8 mouse cellular contexts compared by ENCODE assay signal in the genomic region with DNA sequence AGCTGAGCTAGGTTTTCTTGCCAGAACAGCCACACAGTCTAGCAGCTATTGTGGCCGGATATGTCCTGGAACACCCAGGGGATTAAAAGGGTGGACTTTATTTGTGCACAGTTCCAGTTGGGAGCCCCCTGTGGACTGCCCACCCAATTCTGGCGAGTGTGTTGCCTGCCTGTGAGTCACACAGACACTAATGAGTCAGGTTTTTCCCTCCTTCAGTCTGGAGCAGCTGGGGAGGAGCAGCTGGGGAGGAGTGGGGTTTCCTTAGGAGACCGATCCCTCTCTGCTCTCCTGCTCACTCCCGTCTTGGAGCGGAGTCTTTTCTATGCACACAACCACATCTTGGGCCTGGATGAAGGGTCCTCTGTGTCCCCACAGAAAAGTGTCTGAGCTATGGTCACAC. TPM values are rescaled to one million over a fixed set of nuclear protein-coding genes. Genes with fewer than 3 reads are reported as not detected.
DNase-seq lines count a peak whose midpoint lies in the region; ATAC-seq and TF ChIP-seq lines count a peak whose summit lies in the region.

No protein-coding gene starts in this region.

- no peak for ATAC-seq in embryonic facial prominence, embryonic 13.5 days (ENCODE audit: insufficient number of reproducible peaks, insufficient read depth, low FRiP score, low TSS enrichment, low read depth)
- ATAC-seq in limb, embryonic 11.5 days (ENCODE audit: insufficient number of reproducible peaks, low FRiP score, low TSS enrichment, low read depth) = no peak

- H3K4me1 ChIP-seq in embryonic facial prominence, embryonic 13.5 days = peaks cover 60% of the 10 kb centered on the region
- H3K4me1 ChIP-seq in limb, embryonic 11.5 days (ENCODE audit: control insufficient read depth, insufficient read depth, low read length) = peaks cover 10% of the 10 kb centered on the region

- no peaks in the 10 kb centered on the region for H3K36me3 ChIP-seq in embryonic facial prominence, embryonic 13.5 days
- H3K36me3 ChIP-seq in limb, embryonic 11.5 days (ENCODE audit: control insufficient read depth, insufficient read depth, low read length) = 0 out of 2 replicates have a peak, but pooled peaks cover 3% of the 10 kb centered on the region

- WGBS in embryonic facial prominence, embryonic 13.5 days = 55% methylated on average over 5 of the region's 5 CpGs
- WGBS in limb, embryonic 11.5 days = 71% methylated on average over 5 of the region's 5 CpGs

- peak overlapping the region; percentile 86 for H3K27ac ChIP-seq in left cerebral cortex, adult 2 months
- peak overlapping the region; percentile 76 for H3K27ac ChIP-seq in embryonic facial prominence, embryonic 13.5 days
- H3K27ac ChIP-seq in limb, embryonic 11.5 days (replicated peaks; ENCODE audit: low read depth, low read length) = peak overlapping the region; percentile 66

- TF ChIP-seq CTCF in left cerebral cortex, adult 2 months (IDR thresholded peaks at IDR 0.05) = no peak

- H3K9ac ChIP-seq in embryonic facial prominence, embryonic 13.5 days = peak overlapping the region; percentile 36; the same call in 1 of the 2 replicates
- H3K9ac ChIP-seq in limb, embryonic 11.5 days (ENCODE audit: low read length) = peak overlapping the region; percentile 7; the same call in 1 of the 2 replicates

- no peak overlapping the region for H3K4me2 ChIP-seq in embryonic facial prominence, embryonic 13.5 days
- no peak overlapping the region for H3K4me2 ChIP-seq in limb, embryonic 11.5 days (ENCODE audit: low read depth, severe bottlenecking)

- no peaks in the 10 kb centered on the region for H3K9me3 ChIP-seq in embryonic facial prominence, embryonic 13.5 days
- H3K9me3 ChIP-seq in limb, embryonic 11.5 days (ENCODE audit: control insufficient read depth, low read length) = no peaks in the 10 kb centered on the region

- peak; percentile 42 to 48 for DNase-seq in left cerebral cortex, adult 2 months (ENCODE audit: extremely low spot score in 1 of 2, low spot score in 2 of 2)
- DNase-seq in left cerebral cortex, adult 11 months (ENCODE audit: low spot score) = no peak
- peak; percentile 70 to 77 for DNase-seq in heart, adult 9 months (ENCODE audit: low spot score in 2 of 2)
- DNase-seq in limb, embryonic 11.5 days (ENCODE audit: low spot score) = no peak
- no peak for DNase-seq in spleen, adult 12 weeks (ENCODE audit: low spot score)
- no peak for DNase-seq in urinary bladder, postnatal 25 days (ENCODE audit: low spot score)
- DNase-seq in T-cell, adult 2 months (ENCODE audit: low spot score) = no peak

- no peaks in the 10 kb centered on the region for H3K27me3 ChIP-seq in embryonic facial prominence, embryonic 13.5 days
- H3K27me3 ChIP-seq in limb, embryonic 11.5 days (ENCODE audit: control insufficient read depth, insufficient read depth, low read length) = no peaks in the 10 kb centered on the region

- H3K4me3 ChIP-seq in left cerebral cortex, adult 2 months = no peak overlapping the region
- no peak overlapping the region for H3K4me3 ChIP-seq in embryonic facial prominence, embryonic 13.5 days
- H3K4me3 ChIP-seq in limb, embryonic 11.5 days (ENCODE audit: low read depth, low read length) = no peak overlapping the region

- intact Hi-C loops in left cerebral cortex, adult 2 months (cut with DNase I) = no loop called here

RNA-seq across cellular contexts. Expression of gene Ankrd2, which starts 19.0 kb away (rescaled TPM):
- under 1 TPM in 1 of 2 experiments, not detected in 1; 0.42 TPM for total RNA-seq in left cerebral cortex, adult 2 months (2021)
- polyA plus RNA-seq in embryonic facial prominence, embryonic 13.5 days (2015; fragmentation: Nextera tagmentation; extraction: Ambion mirVana) = 0.25 and 0.31 TPM in 2 replicates
- 0.31 and 0.92 TPM in 2 replicates for polyA plus RNA-seq in limb, embryonic 11.5 days (2014; fragmentation: Nextera tagmentation; extraction: Ambion mirVana)

RNA-seq across cellular contexts. Expression of gene Hoga1, which starts 28.6 kb away (rescaled TPM):
- total RNA-seq in left cerebral cortex, adult 2 months (2021) = 1 to 10 TPM; 4.1 to 4.2 TPM
- polyA plus RNA-seq in embryonic facial prominence, embryonic 13.5 days (2015; fragmentation: Nextera tagmentation; extraction: Ambion mirVana) = 1.3 and 3.3 TPM in 2 replicates
- polyA plus RNA-seq in limb, embryonic 11.5 days (2014; fragmentation: Nextera tagmentation; extraction: Ambion mirVana) = 1.1 and 1.4 TPM in 2 replicates

RNA-seq across cellular contexts. Expression of gene 4933411K16Rik, which starts 35.2 kb away (rescaled TPM):
- 1 to 10 TPM in 1 of 2 experiments, under 1 TPM in 1; 0.75 to 1.2 TPM for total RNA-seq in left cerebral cortex, adult 2 months (2021)
- not detected in 2 replicates for polyA plus RNA-seq in embryonic facial prominence, embryonic 13.5 days (2015; fragmentation: Nextera tagmentation; extraction: Ambion mirVana)
- not detected in 2 replicates for polyA plus RNA-seq in limb, embryonic 11.5 days (2014; fragmentation: Nextera tagmentation; extraction: Ambion mirVana)

RNA-seq across cellular contexts. Expression of gene Ubtd1, which starts 35.3 kb away (rescaled TPM):
- total RNA-seq in left cerebral cortex, adult 2 months (2021) = 10 to 100 TPM; 10.9 to 12.1 TPM
- polyA plus RNA-seq in embryonic facial prominence, embryonic 13.5 days (2015; fragmentation: Nextera tagmentation; extraction: Ambion mirVana) = 23.0 and 23.5 TPM in 2 replicates
- polyA plus RNA-seq in limb, embryonic 11.5 days (2014; fragmentation: Nextera tagmentation; extraction: Ambion mirVana) = 10.1 and 10.6 TPM in 2 replicates

RNA-seq across cellular contexts. Expression of gene Mms19, which starts 35.9 kb away (rescaled TPM):
- 10 to 100 TPM; 34.7 to 38.2 TPM for total RNA-seq in left cerebral cortex, adult 2 months (2021)
- polyA plus RNA-seq in embryonic facial prominence, embryonic 13.5 days (2015; fragmentation: Nextera tagmentation; extraction: Ambion mirVana) = 41.2 and 41.7 TPM in 2 replicates
- polyA plus RNA-seq in limb, embryonic 11.5 days (2014; fragmentation: Nextera tagmentation; extraction: Ambion mirVana) = 40.1 and 50.5 TPM in 2 replicates

Comparison
In these comparisons a context has a peak if more than half of its experiments do, and no peak if none do; other contexts are left out.
1. DNase-seq: peak in left cerebral cortex, adult 2 months (2 of 2) and heart, adult 9 months (2 of 2); none in left cerebral cortex, adult 11 months (single experiment), limb, embryonic 11.5 days (single experiment), spleen, adult 12 weeks (single experiment), urinary bladder, postnatal 25 days (single experiment) and T-cell, adult 2 months (single experiment).
2. Peak in every context shown above with its lines, with median percentiles within 50 percentile points of each other: H3K27ac ChIP-seq.